Mouse (Mus musculus) retina, postnatal 1 day (tissue): ENCODE measurements at regions not wholly inside any gene's neighbourhood (a gene's known extent, or its start where the extent isn't known, plus 50 kb on each side); places are given as distances from the start of the nearest gene placed in this dataset.
"Not testable (repeated sequence)": the region's sequence is repeated elsewhere in the genome, so short reads cannot be mapped to it uniquely, and the experiment has no call there.

Source experiments
- DNase-seq: peaks from one replicate; pipeline ENCODE4 v3.0.0-alpha.2; 2012

DNA sequence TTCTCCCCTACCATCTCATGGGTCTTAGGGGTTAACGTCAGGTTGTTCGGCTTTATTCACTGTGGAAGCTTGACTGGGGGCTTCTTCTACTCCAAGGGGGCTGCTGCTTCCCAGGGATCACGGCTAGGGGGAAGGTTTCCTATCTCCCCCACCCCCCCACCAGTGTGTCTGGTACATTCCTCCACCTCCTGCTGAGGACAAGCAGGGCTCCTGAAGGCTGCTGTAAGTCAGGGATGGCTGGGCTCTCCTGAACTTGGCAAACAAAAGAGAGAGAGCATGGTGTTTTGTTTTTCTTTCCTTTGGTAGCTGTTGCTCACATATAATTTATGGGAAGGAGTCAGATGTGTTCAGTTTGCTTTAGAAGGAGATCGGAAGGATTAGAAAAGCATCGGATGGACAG, 54.7 kb upstream of the Commd3 start:
- no peak for DNase-seq

DNA sequence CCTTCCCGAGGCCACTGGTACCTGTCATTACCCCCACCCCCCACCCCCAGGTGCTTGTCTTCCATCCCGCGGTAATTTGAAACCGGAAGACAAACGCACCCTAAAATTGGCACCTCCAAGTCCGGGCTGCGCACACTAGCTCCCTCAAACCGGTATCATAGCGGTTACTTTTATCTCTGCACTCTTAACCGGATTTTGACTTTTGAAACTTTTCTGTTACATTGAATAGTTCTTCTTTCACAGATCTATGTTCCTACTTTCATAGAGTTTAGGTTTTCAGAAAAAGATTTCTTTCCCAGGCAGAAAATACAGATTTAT, 62.4 kb upstream of the Commd3 start:
- DNase-seq: no peak

DNA sequence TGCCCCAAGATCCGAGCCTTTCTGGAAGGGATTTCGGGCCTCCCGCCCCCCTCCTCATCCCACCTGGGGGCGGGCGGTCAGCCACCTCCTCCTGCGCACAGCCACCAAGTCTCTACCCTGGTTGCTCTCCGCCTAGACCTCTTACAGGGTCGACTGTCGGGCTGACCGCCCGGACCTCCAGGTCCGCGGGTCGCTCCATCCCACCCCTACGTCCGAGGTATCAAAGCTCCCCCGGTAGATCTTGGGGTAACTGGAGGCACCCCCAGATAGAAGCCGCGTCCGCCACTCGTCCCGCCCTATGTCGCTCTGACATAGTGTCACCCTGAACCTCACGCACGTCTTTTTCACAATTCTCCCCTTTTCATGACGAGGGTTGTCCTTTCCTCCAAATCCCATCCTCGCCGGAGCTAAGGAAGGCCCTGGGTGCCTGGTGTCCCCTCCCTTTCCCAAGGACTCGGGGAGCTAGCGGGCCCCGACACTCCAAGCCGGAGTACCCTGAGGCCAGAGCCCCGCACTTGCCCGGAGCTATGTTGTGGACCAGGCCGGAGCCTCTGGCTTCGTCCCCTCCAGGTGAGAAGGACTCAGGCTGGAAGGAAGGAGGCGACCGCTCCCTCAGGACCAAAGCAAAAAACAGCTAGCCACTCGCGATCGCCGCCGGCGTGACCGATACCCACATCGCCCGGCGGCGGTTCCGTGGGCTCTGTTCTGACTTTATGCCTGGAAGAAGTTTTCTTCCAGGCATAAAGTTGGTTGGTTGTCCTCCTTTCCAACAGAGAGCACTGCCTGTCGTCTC, 62.9 kb upstream of the Commd3 start:
- peak; percentile 28 for DNase-seq

DNA sequence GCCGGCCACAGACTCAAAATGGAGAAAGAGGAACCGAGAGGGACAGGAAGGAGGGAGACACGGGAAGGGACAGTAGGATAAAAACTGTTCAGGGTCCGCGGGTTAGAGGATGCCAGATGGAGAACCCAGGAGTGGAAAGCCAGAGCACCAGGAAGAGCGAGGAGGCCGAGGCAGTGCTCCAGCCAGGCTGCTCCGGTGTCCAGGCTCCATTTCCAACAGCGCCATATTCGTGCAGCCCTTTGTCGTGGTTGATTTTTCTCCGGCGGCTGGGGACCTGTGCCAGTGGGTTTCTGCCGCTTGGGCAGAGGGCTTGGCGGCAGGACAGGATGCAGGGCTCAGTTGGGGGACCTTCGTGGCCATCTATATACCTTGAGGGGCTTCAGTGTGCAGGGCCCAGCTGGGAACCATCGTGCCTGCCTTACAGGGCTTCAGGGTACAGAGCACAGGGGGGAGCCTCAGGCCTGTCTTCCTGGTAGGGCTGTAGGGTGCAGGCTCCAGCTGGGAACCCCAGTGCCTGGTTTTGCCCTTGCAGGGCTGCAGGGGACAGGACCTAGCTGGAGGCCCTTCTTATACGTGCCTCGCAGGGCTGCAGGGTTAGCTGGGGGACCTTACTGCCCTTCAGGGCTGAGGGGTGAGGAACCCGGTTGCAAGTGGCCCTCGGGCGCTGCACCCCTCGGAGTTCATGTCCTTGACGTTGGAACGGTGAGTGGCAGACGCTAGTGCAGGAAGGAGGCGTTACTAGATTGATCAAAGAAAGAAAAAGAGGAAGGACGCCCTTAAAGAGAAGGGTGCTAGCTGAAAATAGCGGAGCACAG, 63.7 kb upstream of the Commd3 start:
- peak; percentile 67 for DNase-seq

- DNase-seq: peak; percentile 30
These were observed 64.5 kb upstream of the Commd3 start for GRCm38 (mm10) chr2:18607586-18608259.

DNA sequence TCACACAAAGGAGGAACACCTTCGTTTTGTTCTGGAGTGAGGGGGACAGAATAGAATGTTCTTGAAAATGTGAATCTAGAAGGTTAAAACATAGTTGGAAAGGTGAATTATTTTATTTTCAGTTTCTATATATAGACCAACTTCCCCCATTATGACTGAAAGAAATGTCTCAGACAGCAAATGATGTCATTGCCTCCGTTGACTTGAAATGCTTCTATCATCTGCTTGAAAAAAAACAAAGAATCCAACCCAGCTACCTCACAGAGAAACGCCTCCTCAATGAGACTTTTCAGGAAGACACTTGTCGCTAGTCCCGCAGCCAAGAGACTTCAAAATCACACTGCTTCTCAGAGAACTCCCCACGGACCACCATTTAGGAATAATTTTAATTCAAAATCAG, 65.1 kb upstream of the Commd3 start:
- no peak for DNase-seq

GRCm38 (mm10) chr2:18592221-18592620, 80.0 kb upstream of the Commd3 start:
- DNase-seq: no peak

DNA sequence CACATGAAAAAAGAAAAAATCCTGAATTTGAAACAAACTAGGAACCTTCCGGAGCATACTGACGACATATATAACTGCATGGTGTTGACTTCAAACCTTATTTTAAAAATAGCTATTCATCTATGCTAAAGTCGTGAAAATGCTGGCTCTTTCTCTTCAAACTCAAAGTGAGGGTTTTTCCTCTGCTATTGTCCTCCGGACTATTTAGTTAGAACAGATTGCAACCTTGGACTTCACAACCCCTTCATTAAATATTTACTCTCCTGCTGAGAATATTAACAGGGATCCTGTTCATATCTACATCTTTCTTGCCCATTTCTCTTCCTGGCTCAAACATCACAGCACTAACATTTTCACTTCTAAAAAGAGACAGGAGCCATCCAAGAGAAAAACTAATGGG, 84.0 kb upstream of the Commd3 start:
- DNase-seq: peak; percentile 18

- peak; percentile 53 for DNase-seq
These were observed 84.4 kb upstream of the Commd3 start for GRCm38 (mm10) chr2:18587746-18588231.

- DNase-seq: peak; percentile 85
These were observed 85.1 kb upstream of the Commd3 start for GRCm38 (mm10) chr2:18586925-18587724.

DNA sequence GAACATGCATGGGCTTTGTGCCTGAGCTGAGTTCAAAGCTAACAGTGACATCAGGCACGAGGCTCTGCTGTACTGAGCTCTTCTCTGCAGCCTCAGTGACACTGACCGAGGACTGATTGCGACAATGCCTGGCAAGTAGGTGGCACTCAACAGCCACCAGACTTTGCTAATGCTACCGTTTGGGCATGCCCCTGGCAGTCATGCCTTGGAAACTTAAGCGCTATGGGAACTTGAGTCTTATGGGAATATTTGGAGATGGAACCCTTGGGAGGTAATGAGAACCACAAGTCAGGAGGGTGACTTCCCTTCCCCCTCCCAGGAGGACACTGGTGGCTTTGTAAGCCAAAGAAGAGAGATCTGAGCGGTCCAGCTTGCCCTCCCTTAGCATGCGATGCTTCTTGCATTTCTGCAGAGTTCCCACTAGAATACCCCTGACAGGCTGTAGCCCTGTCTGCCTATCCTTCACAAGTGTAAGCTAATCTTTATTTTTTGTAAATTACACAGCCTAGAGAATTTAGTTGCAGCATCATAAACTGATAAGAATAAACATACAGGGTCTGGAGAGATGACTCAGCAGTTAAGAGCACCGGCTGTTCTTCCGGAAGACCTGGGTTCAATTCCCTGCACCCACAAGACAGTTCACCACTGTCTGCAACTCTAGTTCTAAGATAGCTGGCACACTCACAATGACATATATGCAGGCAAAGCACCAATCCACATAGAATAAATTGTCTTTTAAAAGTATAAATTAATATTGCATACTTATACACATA, 86.4 kb upstream of the Commd3 start:
- peak; percentile 36 for DNase-seq

DNA sequence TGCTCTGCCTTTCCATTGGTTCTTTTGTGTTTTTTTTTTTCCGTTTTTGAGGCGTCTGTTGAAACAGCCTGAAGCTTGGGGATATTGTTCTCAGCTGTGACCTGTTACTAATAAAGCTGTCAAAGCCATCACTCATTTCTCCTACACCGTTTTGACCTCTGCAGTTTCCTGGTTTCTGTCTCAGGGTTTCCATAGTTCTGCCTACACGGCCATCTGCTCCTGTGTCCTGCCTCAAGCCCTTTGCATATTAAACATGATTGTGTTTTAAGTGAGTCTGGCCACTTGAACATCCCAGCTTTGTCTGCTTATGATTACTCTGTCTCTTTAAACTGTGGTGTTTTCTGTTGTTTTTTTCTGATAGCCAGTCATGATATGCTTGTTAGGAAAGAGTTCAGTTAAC, 114.1 kb upstream of the Commd3 start:
- DNase-seq: peak; percentile 5

GRCm38 (mm10) chr2:18547964-18548643, 124.1 kb upstream of the Commd3 start:
- peak; percentile 11 for DNase-seq

- no peak for DNase-seq
These were observed 131.8 kb upstream of the Dnajc1 start for GRCm38 (mm10) chr2:18524387-18524786.

- no peak for DNase-seq
These were observed 131.3 kb upstream of the Dnajc1 start for GRCm38 (mm10) chr2:18523911-18524310.

DNA sequence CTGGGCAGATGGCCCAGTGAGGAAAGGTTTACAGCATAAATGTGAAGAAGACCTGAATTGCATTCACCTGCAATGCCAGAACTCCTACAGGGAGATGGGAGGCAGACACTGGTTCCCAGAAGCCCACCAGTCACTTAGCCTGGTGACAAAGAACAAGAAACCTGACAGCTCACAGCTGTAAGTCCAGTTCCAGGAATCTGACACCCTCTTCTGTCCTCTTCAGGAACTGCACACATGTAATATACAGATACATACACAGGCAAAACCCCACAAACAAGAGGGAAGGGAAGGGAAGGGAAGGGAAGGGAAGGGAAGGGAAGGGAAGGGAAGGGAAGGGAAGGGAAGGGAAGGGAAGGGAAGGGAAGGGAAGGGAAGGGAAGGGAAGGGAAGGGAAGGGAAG, 120.8 kb upstream of the Dnajc1 start:
- DNase-seq: peak; percentile 15

- DNase-seq: no peak
These were observed 116.7 kb upstream of the Dnajc1 start for GRCm38 (mm10) chr2:18509317-18509716.

- no peak for DNase-seq
These were observed 80.7 kb upstream of the Dnajc1 start for GRCm38 (mm10) chr2:18473361-18473771.

GRCm38 (mm10) chr2:18460901-18461300, 68.3 kb upstream of the Dnajc1 start:
- no peak for DNase-seq

- DNase-seq: not testable (repeated sequence)
These were observed 67.7 kb upstream of the Dnajc1 start for GRCm38 (mm10) chr2:18460281-18460680.

GRCm38 (mm10) chr2:18453426-18453825, 60.8 kb upstream of the Dnajc1 start:
- not testable (repeated sequence) for DNase-seq
